In the genomic region with DNA sequence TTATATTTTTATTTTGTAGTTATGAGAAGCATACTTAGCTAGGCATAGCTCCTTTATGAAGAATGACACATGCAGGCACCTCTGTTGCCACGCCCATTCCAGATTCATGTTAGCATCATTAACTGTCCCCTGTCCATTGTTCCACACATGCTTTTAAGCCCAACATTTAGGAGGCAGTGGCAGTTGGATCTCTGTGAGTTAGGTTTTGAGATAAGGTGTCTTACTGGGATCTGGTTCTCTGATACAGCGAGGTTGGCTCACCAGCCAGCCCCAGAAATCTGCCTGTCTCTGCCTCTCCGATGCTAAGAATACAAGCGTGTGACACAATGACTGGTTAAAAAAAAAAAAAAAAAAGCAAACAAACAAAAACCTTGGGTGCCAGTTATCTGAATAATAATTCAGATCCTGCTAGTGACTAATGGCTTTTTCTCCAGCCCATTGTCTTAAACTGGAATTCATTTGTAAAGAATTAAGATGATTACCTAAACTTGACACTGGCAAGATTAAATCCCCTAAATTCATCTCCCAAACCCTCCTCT, we compare ENCODE assay signal across 29 mouse cellular contexts. TPM values are rescaled to one million over a fixed set of nuclear protein-coding genes. Genes with fewer than 3 reads are reported as not detected.
DNase-seq lines count a peak whose midpoint lies in the region; ATAC-seq and TF ChIP-seq lines count a peak whose summit lies in the region.
"Had no signal": no experiment of that assay in that cellular context is flagged by ENCODE, and none has a peak within 500 bp of the region (broad histone marks: within the 10 kb centered on the region; RNA-seq: fewer than 3 reads in every experiment).

No protein-coding gene starts in this region.

- no peak for TF ChIP-seq CTCF in gastrocnemius, adult 2 months (IDR thresholded peaks at IDR 0.05)
- TF ChIP-seq CTCF in G1E (IDR thresholded peaks at IDR 0.05; ENCODE audit: low read depth, low read length): no peak

- peaks cover 61% of the 10 kb centered on the region for H3K36me3 ChIP-seq in G1E (replicated peaks)
- H3K36me3 ChIP-seq in liver, embryonic 15.5 days (replicated peaks): peaks cover 15% of the 10 kb centered on the region
- 0 out of 2 replicates have a peak, but pooled peaks cover 3% of the 10 kb centered on the region for H3K36me3 ChIP-seq in kidney, embryonic 16.5 days (ENCODE audit: insufficient read depth, low read length)
- H3K36me3 ChIP-seq: stomach, embryonic 15.5 days had no signal

- peaks cover 70% of the 10 kb centered on the region for H3K4me1 ChIP-seq in G1E (ENCODE audit: insufficient read depth, low read depth, low read length)
- peaks cover 79% of the 10 kb centered on the region for H3K4me1 ChIP-seq in liver, embryonic 15.5 days (replicated peaks)
- H3K4me1 ChIP-seq in kidney, embryonic 16.5 days (ENCODE audit: insufficient read depth, low read length): peaks cover 10% of the 10 kb centered on the region; the same call in 1 of the 2 replicates
- H3K4me1 ChIP-seq: limb, embryonic 12.5 days had no signal

- WGBS in liver, embryonic 15.5 days (ENCODE audit: insufficient replicate concordance): 25% methylated on average over 4 of the region's 4 CpGs
- WGBS in kidney, embryonic 16.5 days: 90% methylated on average over 4 of the region's 4 CpGs

- intact Hi-C loops in gastrocnemius, adult 2 months (cut with DNase I): no loop called here

- H3K9me3 ChIP-seq in G1E (replicated peaks): no peaks in the 10 kb centered on the region
- H3K9me3 ChIP-seq in liver, embryonic 15.5 days (replicated peaks): no peaks in the 10 kb centered on the region
- H3K9me3 ChIP-seq in kidney, embryonic 16.5 days (ENCODE audit: low read length): no peaks in the 10 kb centered on the region
- H3K9me3 ChIP-seq: hindbrain, embryonic 13.5 days; limb, embryonic 12.5 days; neural tube, embryonic 15.5 days; stomach, embryonic 15.5 days had no signal

- H3K4me2 ChIP-seq in liver, embryonic 15.5 days: no peak overlapping the region
- H3K4me2 ChIP-seq in kidney, embryonic 16.5 days (replicated peaks; ENCODE audit: low read depth, low read length): no peak overlapping the region
- H3K4me2 ChIP-seq: heart, embryonic 11.5 days; hindbrain, embryonic 13.5 days; limb, embryonic 12.5 days; neural tube, embryonic 15.5 days; stomach, embryonic 15.5 days had no signal

- ATAC-seq in G1E (ENCODE audit: extremely low read depth, insufficient number of reproducible peaks, low FRiP score, poor library complexity, severe bottlenecking): peak; percentile 67
- no peak for ATAC-seq in liver, embryonic 15.5 days (ENCODE audit: insufficient read depth)
- no peak for ATAC-seq in kidney, embryonic 16.5 days (ENCODE audit: low FRiP score, low TSS enrichment)
- ATAC-seq: activated CD4-positive, CD25-positive, alpha-beta regulatory T cell, adult 4 months; forebrain, embryonic 16.5 days; intestine, embryonic 16.5 days; lung, postnatal 0 days had no signal

- peak overlapping the region; percentile 17; the same call in 1 of the 2 replicates for H3K4me3 ChIP-seq in gastrocnemius, adult 2 months
- no peak overlapping the region; the same call in 1 of the 2 replicates for H3K4me3 ChIP-seq in G1E (ENCODE audit: low read depth, low read length)
- no peak overlapping the region for H3K4me3 ChIP-seq in liver, embryonic 15.5 days (replicated peaks)
- H3K4me3 ChIP-seq in kidney, embryonic 16.5 days (ENCODE audit: low read length): no peak overlapping the region
- H3K4me3 ChIP-seq: erythroblast, embryonic 14.5 days; hindbrain, embryonic 13.5 days; limb, embryonic 12.5 days; neural tube, embryonic 15.5 days; stomach, embryonic 15.5 days had no signal

- H3K27ac ChIP-seq in gastrocnemius, adult 2 months: peak overlapping the region; percentile 63
- H3K27ac ChIP-seq in liver, embryonic 15.5 days (replicated peaks): peak overlapping the region; percentile 25; the same call in 1 of the 2 replicates
- H3K27ac ChIP-seq in kidney, embryonic 16.5 days (ENCODE audit: low read length): no peak overlapping the region
- H3K27ac ChIP-seq: hindbrain, embryonic 13.5 days; limb, embryonic 12.5 days; neural tube, embryonic 15.5 days; stomach, embryonic 15.5 days had no signal

- DNase-seq in gastrocnemius, adult 2 months: no peak
- DNase-seq in gastrocnemius, postnatal 10 days: no peak
- DNase-seq in G1E (ENCODE audit: low spot score) (no peak), liver (peak; percentile 53)
- DNase-seq in Muller cell, postnatal 12 days (ENCODE audit: inconsistent ontology term): no peak
- no peak for DNase-seq in layer of hippocampus, adult 8-10 months (ENCODE audit: low spot score in 2 of 2)
- DNase-seq: adrenal gland, adult 2 months; cerebellum, adult 11-12 months; cerebellum, postnatal 10 days; kidney, adult 8-10 months; kidney, postnatal 10 days; lung, adult 18-20 months; lung, postnatal 4 days; midbrain, embryonic 14.5 days; retina, postnatal 1 day; right cerebral cortex, postnatal 14 days had no signal

- no peak overlapping the region for H3K9ac ChIP-seq in liver, embryonic 15.5 days
- no peak overlapping the region for H3K9ac ChIP-seq in kidney, embryonic 16.5 days (replicated peaks; ENCODE audit: low read length)
- H3K9ac ChIP-seq: hindbrain, embryonic 13.5 days; limb, embryonic 12.5 days; neural tube, embryonic 15.5 days; stomach, embryonic 15.5 days had no signal

- no peaks in the 10 kb centered on the region for H3K27me3 ChIP-seq in G1E (ENCODE audit: insufficient read depth, low read length)
- no peaks in the 10 kb centered on the region for H3K27me3 ChIP-seq in liver, embryonic 15.5 days
- no peaks in the 10 kb centered on the region for H3K27me3 ChIP-seq in kidney, embryonic 16.5 days (ENCODE audit: insufficient read depth, low read length)
- H3K27me3 ChIP-seq: CH12.LX; hindbrain, embryonic 13.5 days; limb, embryonic 12.5 days; neural tube, embryonic 15.5 days; stomach, embryonic 15.5 days had no signal

RNA-seq across cellular contexts. Expression of a gene that starts 7.0 kb away (rescaled TPM):
- 10 to 100 TPM in 1 of 2 experiments, 1 to 10 TPM in 1; 8.1 to 17.0 TPM for total RNA-seq in gastrocnemius, adult 2 months (2021)
- 10 to 100 TPM; 14.4 to 14.6 TPM for total RNA-seq in gastrocnemius, postnatal 10 days (2021)
- total RNA-seq in G1E (2014; fragmentation: Nextera tagmentation) (50.6 and 53.4 TPM in 2 replicates), G1E (2017) (7.7 and 10.1 TPM in 2 replicates)
- 70.0 and 75.7 TPM in 2 replicates for polyA plus RNA-seq in G1E (2012)
- polyA plus RNA-seq in liver, embryonic 15.5 days (2015; fragmentation: Nextera tagmentation; extraction: Ambion mirVana): 15.2 and 15.5 TPM in 2 replicates
- 14.3 and 15.4 TPM in 2 replicates for polyA plus RNA-seq in kidney, embryonic 16.5 days (2015; fragmentation: Nextera tagmentation; extraction: Ambion mirVana)
- total RNA-seq in layer of hippocampus, adult 8-10 months (2022): 10 to 100 TPM; 27.1 to 31.0 (median 29.0) TPM
